Mouse (Mus musculus) kidney, adult 2 months (tissue): ENCODE results near the gene Krtdap.

Experiments
- CTCF ChIP-seq: fragments of 200-500 bp; conservative IDR thresholded peaks from 2 replicates; pipeline ENCODE4 v1.5.1; 2011; ENCODE audit warnings: low read depth, mild to moderate bottlenecking, control low read depth, low read length, moderate library complexity, mixed read lengths; ENCODE audit not compliant: insufficient read depth, insufficient read length
- POLR2A ChIP-seq: fragments of 200-500 bp; IDR thresholded peaks from one replicate; pipeline ENCODE4 v1.6.1; 2011; ENCODE audit warnings: low read depth, low read length, control low read depth

GRCm38 (mm10) chr7:30837277-30837676 is 49.6 kb downstream of the Krtdap start:
- no peak for TF ChIP-seq POLR2A
- no peak for TF ChIP-seq CTCF
